Mouse (Mus musculus) limb, embryonic 11.5 days (tissue): ENCODE measurements around the gene Ptpn14. TPM values are rescaled to one million over a fixed set of nuclear protein-coding genes. Genes with fewer than 3 reads are reported as not detected.

Source experiments
- ATAC-seq: fragments of 200-750 bp; cut with Nextera tagmentation; 2 replicates; pipeline ENCODE4 v1.8.0; 2017; ENCODE audit warnings: low read depth; ENCODE audit not compliant: insufficient number of reproducible peaks, low FRiP score, low TSS enrichment
- DNase-seq: peaks from one replicate; pipeline ENCODE4 v3.0.0-alpha.2; 2015; ENCODE audit warnings: low spot score
- H3K27ac ChIP-seq: fragments of 300-500 bp; sonication (generic); replicated peaks from 2 replicates; pipeline ENCODE4 v1.5.1; 2014; ENCODE audit warnings: low read depth, mild to moderate bottlenecking, low read length
- H3K27me3 ChIP-seq: fragments of 300-500 bp; sonication (generic); 2 replicates; pipeline ENCODE4 v1.6.1; 2014; ENCODE audit warnings: mild to moderate bottlenecking, low read length, mixed read lengths; ENCODE audit not compliant: control insufficient read depth, insufficient read depth
- H3K36me3 ChIP-seq: fragments of 300-500 bp; sonication (generic); 2 replicates; pipeline ENCODE4 v1.6.1; 2014; ENCODE audit warnings: mild to moderate bottlenecking, low read length, moderate library complexity, mixed read lengths; ENCODE audit not compliant: control insufficient read depth, insufficient read depth
- H3K4me1 ChIP-seq: fragments of 300-500 bp; sonication (generic); 2 replicates; pipeline ENCODE4 v1.6.1; 2014; ENCODE audit warnings: low read length, mixed read lengths; ENCODE audit not compliant: control insufficient read depth, insufficient read depth
- H3K4me2 ChIP-seq: fragments of 300-500 bp; sonication (generic); 2 replicates; pipeline ENCODE4 v1.6.1; 2014; ENCODE audit warnings: low read depth, mild to moderate bottlenecking, moderate library complexity; ENCODE audit not compliant: severe bottlenecking
- H3K4me3 ChIP-seq: fragments of 300-500 bp; sonication (generic); 2 replicates; pipeline ENCODE4 v1.5.1; 2014; ENCODE audit warnings: low read depth, low read length
- H3K9ac ChIP-seq: fragments of 300-500 bp; sonication (generic); 2 replicates; pipeline ENCODE4 v1.6.1; 2014; ENCODE audit warnings: mild to moderate bottlenecking, low read length
- H3K9me3 ChIP-seq: fragments of 300-500 bp; sonication (generic); 2 replicates; pipeline ENCODE4 v1.6.1; 2016; ENCODE audit warnings: low read length; ENCODE audit not compliant: control insufficient read depth
- WGBS: fragments of 180-500 bp; shearing (Covaris S2); extraction: QIAGEN DNeasy Blood & Tissue Kit; methylation state at CpG from one replicate; pipeline ENCODE4 v1.1.7; 2014; 5-methylcytosine and 5-hydroxymethylcytosine counted together
- polyA plus RNA-seq: library from polyadenylated mRNA; unstranded; fragments of >200 nt; fragmentation: Nextera tagmentation; extraction: Ambion mirVana; gene quantifications from 2 replicates; pipeline ENCODE4 v1.2.1, GENCODE M21; 2014

Ptpn14 gene
- polyA plus RNA-seq, 1 experiment from 2014 or later = 8.8 TPM

GRCm38 (mm10) chr1:189707014-189707413, 21.1 kb upstream of the Ptpn14 start:
- Histone ChIP-seq H3K9ac (no peak overlapping the region), H3K4me1 (peaks cover 14% of the 10 kb centered on the region), H3K36me3 (no peaks in the 10 kb centered on the region), H3K4me3 (no peak overlapping the region), H3K27me3 (no peaks in the 10 kb centered on the region), H3K27ac (no peak overlapping the region; the same call in 1 of the 2 replicates), H3K9me3 (no peaks in the 10 kb centered on the region), H3K4me2 (no peak overlapping the region)
- DNase-seq (no peak), ATAC-seq (no peak)

- no peak for ATAC-seq
- Histone ChIP-seq H3K27ac (no peak overlapping the region; the same call in 1 of the 2 replicates), H3K4me3 (no peak overlapping the region), H3K27me3 (no peaks in the 10 kb centered on the region), H3K4me2 (no peak overlapping the region), H3K4me1 (peaks cover 11% of the 10 kb centered on the region), H3K9ac (no peak overlapping the region), H3K36me3 (no peaks in the 10 kb centered on the region), H3K9me3 (no peaks in the 10 kb centered on the region)
- DNase-seq = no peak
- WGBS = 30% methylated on average over 5 of the region's 5 CpGs
These were observed 20.6 kb upstream of the Ptpn14 start for GRCm38 (mm10) chr1:189707419-189707818.

GRCm38 (mm10) chr1:189709001-189709400, 19.1 kb upstream of the Ptpn14 start:
- ATAC-seq (no peak), DNase-seq (no peak)
- Histone ChIP-seq H3K27me3 (no peaks in the 10 kb centered on the region), H3K4me1 (peaks cover 10% of the 10 kb centered on the region), H3K36me3 (no peaks in the 10 kb centered on the region), H3K9me3 (no peaks in the 10 kb centered on the region), H3K27ac (no peak overlapping the region), H3K9ac (no peak overlapping the region), H3K4me3 (no peak overlapping the region), H3K4me2 (no peak overlapping the region)
- 62% methylated on average over 8 of the region's 8 CpGs for WGBS

GRCm38 (mm10) chr1:189715915-189716797, 11.9 kb upstream of the Ptpn14 start:
- Histone ChIP-seq H3K4me3 (no peak overlapping the region), H3K9ac (no peak overlapping the region), H3K36me3 (no peaks in the 10 kb centered on the region), H3K4me1 (peaks cover 9% of the 10 kb centered on the region; the same call in 1 of the 2 replicates), H3K9me3 (no peaks in the 10 kb centered on the region; the same call in 1 of the 2 replicates), H3K4me2 (no peak overlapping the region), H3K27me3 (no peaks in the 10 kb centered on the region), H3K27ac (no peak overlapping the region)
- no peak for ATAC-seq
- WGBS = 57% methylated on average over 19 of the region's 19 CpGs
- no peak for DNase-seq

GRCm38 (mm10) chr1:189717546-189717945, 10.5 kb upstream of the Ptpn14 start:
- WGBS = 87% methylated on average over 11 of the region's 11 CpGs

GRCm38 (mm10) chr1:189718600-189718999, 9.5 kb upstream of the Ptpn14 start:
- no peak overlapping the region for H3K4me2 ChIP-seq
- H3K9ac ChIP-seq = no peak overlapping the region
- H3K9me3 ChIP-seq = no peaks in the 10 kb centered on the region; the same call in 1 of the 2 replicates
- ATAC-seq = no peak
- no peak overlapping the region for H3K27ac ChIP-seq
- WGBS = 79% methylated on average over 5 of the region's 5 CpGs
- no peaks in the 10 kb centered on the region for H3K36me3 ChIP-seq
- no peak for DNase-seq
- H3K4me3 ChIP-seq = no peak overlapping the region
- H3K27me3 ChIP-seq = no peaks in the 10 kb centered on the region
- H3K4me1 ChIP-seq = peaks cover 9% of the 10 kb centered on the region; the same call in 1 of the 2 replicates

More at GRCm38 (mm10) chr1:189717546-189717945, 10.5 kb upstream of the Ptpn14 start:
- Histone ChIP-seq H3K4me1 (peaks cover 9% of the 10 kb centered on the region; the same call in 1 of the 2 replicates), H3K27me3 (no peaks in the 10 kb centered on the region), H3K27ac (no peak overlapping the region), H3K36me3 (no peaks in the 10 kb centered on the region), H3K4me3 (no peak overlapping the region), H3K9ac (no peak overlapping the region), H3K9me3 (no peaks in the 10 kb centered on the region; the same call in 1 of the 2 replicates), H3K4me2 (no peak overlapping the region)
- DNase-seq (no peak), ATAC-seq (no peak)

GRCm38 (mm10) chr1:189726121-189726520, 1.9 kb upstream of the Ptpn14 start:
- no peak overlapping the region for H3K9ac ChIP-seq
- no peaks in the 10 kb centered on the region for H3K9me3 ChIP-seq
- no peak for ATAC-seq
- H3K4me2 ChIP-seq = no peak overlapping the region
- no peak overlapping the region for H3K4me3 ChIP-seq
- DNase-seq = no peak
- peaks cover 6% of the 10 kb centered on the region for H3K4me1 ChIP-seq
- H3K27ac ChIP-seq = no peak overlapping the region
- WGBS = 73% methylated on average over 4 of the region's 4 CpGs
- no peaks in the 10 kb centered on the region for H3K36me3 ChIP-seq
- H3K27me3 ChIP-seq = no peaks in the 10 kb centered on the region

GRCm38 (mm10) chr1:189727346-189727883, 653 bp upstream of the Ptpn14 start:
- Histone ChIP-seq H3K27me3 (no peaks in the 10 kb centered on the region), H3K4me1 (peaks cover 6% of the 10 kb centered on the region), H3K4me2 (peak overlapping the region; percentile 79), H3K4me3 (peak overlapping the region; percentile 84), H3K36me3 (no peaks in the 10 kb centered on the region), H3K9me3 (no peaks in the 10 kb centered on the region), H3K27ac (peak overlapping the region; percentile 87), H3K9ac (peak overlapping the region; percentile 79)
- DNase-seq = peak; percentile 83
- ATAC-seq = peak; percentile 44; the same call in 1 of the 2 replicates
- WGBS = 1% methylated on average over 22 of the region's 22 CpGs
